8 mouse cellular contexts compared by ENCODE assay signal in genomic region chrX:7947900-7948492, GRCm38 (mm10). TPM values are rescaled to one million over a fixed set of nuclear protein-coding genes. Genes with fewer than 3 reads are reported as not detected.
DNase-seq lines count a peak whose midpoint lies in the region; ATAC-seq and TF ChIP-seq lines count a peak whose summit lies in the region.

No protein-coding gene starts in this region.

- H3K27me3 ChIP-seq in heart, embryonic 12.5 days (replicated peaks) = no peaks in the 10 kb centered on the region
- H3K27me3 ChIP-seq in kidney, postnatal 0 days (ENCODE audit: insufficient read depth, low read length) = no peaks in the 10 kb centered on the region
- no peaks in the 10 kb centered on the region for H3K27me3 ChIP-seq in liver, embryonic 11.5 days (replicated peaks; ENCODE audit: control insufficient read depth, insufficient read depth, low read length)
- no peaks in the 10 kb centered on the region for H3K27me3 ChIP-seq in stomach, embryonic 14.5 days (ENCODE audit: control insufficient read depth, insufficient read depth, low read length)

- peak overlapping the region; percentile 67 for H3K9ac ChIP-seq in heart, embryonic 12.5 days
- H3K9ac ChIP-seq in kidney, postnatal 0 days (ENCODE audit: low read depth, low read length) = peak overlapping the region; percentile 53; the same call in 1 of the 2 replicates
- H3K9ac ChIP-seq in liver, embryonic 11.5 days (ENCODE audit: low read depth, low read length) = peak overlapping the region; percentile 48; the same call in 1 of the 2 replicates
- peak overlapping the region; percentile 25; the same call in 1 of the 2 replicates for H3K9ac ChIP-seq in stomach, embryonic 14.5 days (replicated peaks; ENCODE audit: low read depth, low read length)

- H3K4me2 ChIP-seq in heart, embryonic 12.5 days = peak overlapping the region; percentile 57
- H3K4me2 ChIP-seq in kidney, postnatal 0 days (ENCODE audit: low read length) = peak overlapping the region; percentile 53
- peak overlapping the region; percentile 72 for H3K4me2 ChIP-seq in liver, embryonic 11.5 days
- peak overlapping the region; percentile 33 for H3K4me2 ChIP-seq in stomach, embryonic 14.5 days (replicated peaks; ENCODE audit: low read depth, low read length)

- H3K4me3 ChIP-seq in heart, embryonic 12.5 days = peak overlapping the region; percentile 62
- H3K4me3 ChIP-seq in kidney, postnatal 0 days (replicated peaks; ENCODE audit: low read depth, low read length) = peak overlapping the region; percentile 38
- peak overlapping the region; percentile 52 for H3K4me3 ChIP-seq in liver, embryonic 11.5 days (ENCODE audit: low read depth, low read length)
- H3K4me3 ChIP-seq in stomach, embryonic 14.5 days (ENCODE audit: low read depth, low read length) = peak overlapping the region; percentile 39

- peak; percentile 99 for ATAC-seq in erythroid progenitor cell, adult 5-6 weeks (replicated peaks; ENCODE audit: low FRiP score, poor library complexity, severe bottlenecking)
- peak; percentile 98 for ATAC-seq in heart, embryonic 12.5 days (ENCODE audit: insufficient number of reproducible peaks, low FRiP score)
- ATAC-seq in kidney, postnatal 0 days (replicated peaks; ENCODE audit: low FRiP score, low read depth) = peak; percentile 97; the same call in 1 of the 2 replicates
- ATAC-seq in liver, embryonic 11.5 days (replicated peaks; ENCODE audit: low FRiP score) = peak; percentile 99
- peak; percentile 98 for ATAC-seq in stomach, embryonic 14.5 days (ENCODE audit: insufficient number of reproducible peaks, insufficient read depth, low FRiP score, low read depth)

- no peaks in the 10 kb centered on the region; the same call in 1 of the 2 replicates for H3K36me3 ChIP-seq in heart, embryonic 12.5 days
- no peaks in the 10 kb centered on the region for H3K36me3 ChIP-seq in kidney, postnatal 0 days (ENCODE audit: insufficient read depth, low read length)
- H3K36me3 ChIP-seq in liver, embryonic 11.5 days (ENCODE audit: control insufficient read depth, insufficient read depth, low read length) = no peaks in the 10 kb centered on the region
- no peaks in the 10 kb centered on the region for H3K36me3 ChIP-seq in stomach, embryonic 14.5 days (ENCODE audit: control insufficient read depth, insufficient read depth, low read length)

- H3K4me1 ChIP-seq in heart, embryonic 12.5 days (replicated peaks) = peaks cover 5% of the 10 kb centered on the region; the same call in 1 of the 2 replicates
- no peaks in the 10 kb centered on the region for H3K4me1 ChIP-seq in kidney, postnatal 0 days (replicated peaks; ENCODE audit: insufficient read depth, low read length)
- H3K4me1 ChIP-seq in liver, embryonic 11.5 days (replicated peaks; ENCODE audit: control insufficient read depth, insufficient read depth, low read length) = no peaks in the 10 kb centered on the region; the same call in 1 of the 2 replicates
- H3K4me1 ChIP-seq in stomach, embryonic 14.5 days (ENCODE audit: control insufficient read depth, insufficient read depth, low read length) = no peaks in the 10 kb centered on the region

- peak; percentile 94 for DNase-seq in CD4-positive helper T cell, adult 2 months (ENCODE audit: low read depth, low spot score)
- peak; percentile 92 for DNase-seq in brain, embryonic 18.5 days (ENCODE audit: low read depth, low spot score)
- peak; percentile 96 for DNase-seq in kidney, postnatal 0 days (ENCODE audit: low spot score)
- peak; percentile 81 for DNase-seq in liver, embryonic 11.5 days (ENCODE audit: low spot score)
- DNase-seq in naive thymus-derived CD4-positive, alpha-beta T cell, adult 2 months (ENCODE audit: low read depth) = peak; percentile 91

- no peak for TF ChIP-seq CTCF in kidney, postnatal 0 days (IDR thresholded peaks at IDR 0.05; ENCODE audit: low read depth)

- no peaks in the 10 kb centered on the region for H3K9me3 ChIP-seq in heart, embryonic 12.5 days (replicated peaks)
- H3K9me3 ChIP-seq in kidney, postnatal 0 days (replicated peaks; ENCODE audit: low read length) = no peaks in the 10 kb centered on the region
- H3K9me3 ChIP-seq in liver, embryonic 11.5 days (ENCODE audit: control insufficient read depth, low read length) = no peaks in the 10 kb centered on the region
- H3K9me3 ChIP-seq in stomach, embryonic 14.5 days (ENCODE audit: control insufficient read depth, low read depth, low read length) = no peaks in the 10 kb centered on the region

- H3K27ac ChIP-seq in heart, embryonic 12.5 days (ENCODE audit: poor library complexity, severe bottlenecking) = peak overlapping the region; percentile 44
- H3K27ac ChIP-seq in kidney, postnatal 0 days = no peak overlapping the region
- H3K27ac ChIP-seq in liver, embryonic 11.5 days (ENCODE audit: low read depth, low read length) = no peak overlapping the region
- H3K27ac ChIP-seq in stomach, embryonic 14.5 days (ENCODE audit: low read length) = no peak overlapping the region

- 9% methylated on average over 38 of the region's 38 CpGs for WGBS in heart, embryonic 12.5 days
- WGBS in kidney, postnatal 0 days = 26% methylated on average over 38 of the region's 38 CpGs
- whole genome bisulfite sequencing in liver, embryonic 11.5 days = 8% methylated on average over 38 of the region's 38 CpGs
- 15% methylated on average over 38 of the region's 38 CpGs for WGBS in stomach, embryonic 14.5 days

RNA-seq across cellular contexts. Expression of gene Hdac6, which starts 0.3 kb away (rescaled TPM):
- 7.2 and 15.9 TPM in 2 replicates for total RNA-seq in erythroid progenitor cell, adult 5-6 weeks (2015; ENCODE audit: low replicate concordance)
- total RNA-seq in erythroid progenitor cell, adult 5-6 weeks (2017; ENCODE audit: low replicate concordance) = 13.0 and 21.8 TPM in 2 replicates
- polyA plus RNA-seq in heart, embryonic 12.5 days (2016; fragmentation: Nextera tagmentation; extraction: Ambion mirVana) = 30.9 and 32.9 TPM in 2 replicates
- 39.4 and 44.4 TPM in 2 replicates for polyA plus RNA-seq in kidney, postnatal 0 days (2015; fragmentation: Nextera tagmentation; extraction: Ambion mirVana)
- 21.1 and 22.5 TPM in 2 replicates for polyA plus RNA-seq in liver, embryonic 11.5 days (2014; fragmentation: Nextera tagmentation; extraction: Ambion mirVana)
- 26.2 and 27.8 TPM in 2 replicates for polyA plus RNA-seq in stomach, embryonic 14.5 days (2014; fragmentation: Nextera tagmentation; extraction: Ambion mirVana)

RNA-seq across cellular contexts. Expression of gene Eras, which starts 19.6 kb away (rescaled TPM):
- total RNA-seq in erythroid progenitor cell, adult 5-6 weeks (2015; ENCODE audit: low replicate concordance) = not detected in 2 replicates
- not detected in 2 replicates for total RNA-seq in erythroid progenitor cell, adult 5-6 weeks (2017; ENCODE audit: low replicate concordance)
- not detected in 2 replicates for polyA plus RNA-seq in heart, embryonic 12.5 days (2016; fragmentation: Nextera tagmentation; extraction: Ambion mirVana)
- polyA plus RNA-seq in kidney, postnatal 0 days (2015; fragmentation: Nextera tagmentation; extraction: Ambion mirVana) = not detected in 2 replicates
- polyA plus RNA-seq in liver, embryonic 11.5 days (2014; fragmentation: Nextera tagmentation; extraction: Ambion mirVana) = not detected in 2 replicates
- polyA plus RNA-seq in stomach, embryonic 14.5 days (2014; fragmentation: Nextera tagmentation; extraction: Ambion mirVana) = not detected in 2 replicates

RNA-seq across cellular contexts. Expression of gene Pcsk1n, which starts 28.4 kb away (rescaled TPM):
- not detected in 2 replicates for total RNA-seq in erythroid progenitor cell, adult 5-6 weeks (2015; ENCODE audit: low replicate concordance)
- total RNA-seq in erythroid progenitor cell, adult 5-6 weeks (2017; ENCODE audit: low replicate concordance) = not detected in 2 replicates
- 0.39 and 0.40 TPM in 2 replicates for polyA plus RNA-seq in heart, embryonic 12.5 days (2016; fragmentation: Nextera tagmentation; extraction: Ambion mirVana)
- polyA plus RNA-seq in kidney, postnatal 0 days (2015; fragmentation: Nextera tagmentation; extraction: Ambion mirVana) = 0.41 and 0.59 TPM in 2 replicates
- 0.56 and 0.67 TPM in 2 replicates for polyA plus RNA-seq in liver, embryonic 11.5 days (2014; fragmentation: Nextera tagmentation; extraction: Ambion mirVana)
- polyA plus RNA-seq in stomach, embryonic 14.5 days (2014; fragmentation: Nextera tagmentation; extraction: Ambion mirVana) = 9.0 and 9.5 TPM in 2 replicates

RNA-seq across cellular contexts. Expression of gene Gata1, which starts 29.9 kb away (rescaled TPM):
- total RNA-seq in erythroid progenitor cell, adult 5-6 weeks (2015; ENCODE audit: low replicate concordance) = 205 and 250 TPM in 2 replicates
- total RNA-seq in erythroid progenitor cell, adult 5-6 weeks (2017; ENCODE audit: low replicate concordance) = 129 and 147 TPM in 2 replicates
- 4.4 and 6.4 TPM in 2 replicates for polyA plus RNA-seq in heart, embryonic 12.5 days (2016; fragmentation: Nextera tagmentation; extraction: Ambion mirVana)
- polyA plus RNA-seq in kidney, postnatal 0 days (2015; fragmentation: Nextera tagmentation; extraction: Ambion mirVana) = 0.08 and 0.09 TPM in 2 replicates
- 157 and 162 TPM in 2 replicates for polyA plus RNA-seq in liver, embryonic 11.5 days (2014; fragmentation: Nextera tagmentation; extraction: Ambion mirVana)
- 0.73 and 0.90 TPM in 2 replicates for polyA plus RNA-seq in stomach, embryonic 14.5 days (2014; fragmentation: Nextera tagmentation; extraction: Ambion mirVana)

RNA-seq across cellular contexts. Expression of gene Gm10490, which starts 38.7 kb away (rescaled TPM):
- total RNA-seq in erythroid progenitor cell, adult 5-6 weeks (2015; ENCODE audit: low replicate concordance) = not detected in 2 replicates
- total RNA-seq in erythroid progenitor cell, adult 5-6 weeks (2017; ENCODE audit: low replicate concordance) = not detected in 2 replicates
- polyA plus RNA-seq in heart, embryonic 12.5 days (2016; fragmentation: Nextera tagmentation; extraction: Ambion mirVana) = not detected in 2 replicates
- not detected in 2 replicates for polyA plus RNA-seq in kidney, postnatal 0 days (2015; fragmentation: Nextera tagmentation; extraction: Ambion mirVana)
- polyA plus RNA-seq in liver, embryonic 11.5 days (2014; fragmentation: Nextera tagmentation; extraction: Ambion mirVana) = not detected in 2 replicates
- polyA plus RNA-seq in stomach, embryonic 14.5 days (2014; fragmentation: Nextera tagmentation; extraction: Ambion mirVana) = not detected in 2 replicates
